Mouse (Mus musculus): ENCODE measurements around the gene Set.
A peak's percentile ranks its signal among the peaks of the same experiment; 100 is the strongest.

The Set gene

DNA sequence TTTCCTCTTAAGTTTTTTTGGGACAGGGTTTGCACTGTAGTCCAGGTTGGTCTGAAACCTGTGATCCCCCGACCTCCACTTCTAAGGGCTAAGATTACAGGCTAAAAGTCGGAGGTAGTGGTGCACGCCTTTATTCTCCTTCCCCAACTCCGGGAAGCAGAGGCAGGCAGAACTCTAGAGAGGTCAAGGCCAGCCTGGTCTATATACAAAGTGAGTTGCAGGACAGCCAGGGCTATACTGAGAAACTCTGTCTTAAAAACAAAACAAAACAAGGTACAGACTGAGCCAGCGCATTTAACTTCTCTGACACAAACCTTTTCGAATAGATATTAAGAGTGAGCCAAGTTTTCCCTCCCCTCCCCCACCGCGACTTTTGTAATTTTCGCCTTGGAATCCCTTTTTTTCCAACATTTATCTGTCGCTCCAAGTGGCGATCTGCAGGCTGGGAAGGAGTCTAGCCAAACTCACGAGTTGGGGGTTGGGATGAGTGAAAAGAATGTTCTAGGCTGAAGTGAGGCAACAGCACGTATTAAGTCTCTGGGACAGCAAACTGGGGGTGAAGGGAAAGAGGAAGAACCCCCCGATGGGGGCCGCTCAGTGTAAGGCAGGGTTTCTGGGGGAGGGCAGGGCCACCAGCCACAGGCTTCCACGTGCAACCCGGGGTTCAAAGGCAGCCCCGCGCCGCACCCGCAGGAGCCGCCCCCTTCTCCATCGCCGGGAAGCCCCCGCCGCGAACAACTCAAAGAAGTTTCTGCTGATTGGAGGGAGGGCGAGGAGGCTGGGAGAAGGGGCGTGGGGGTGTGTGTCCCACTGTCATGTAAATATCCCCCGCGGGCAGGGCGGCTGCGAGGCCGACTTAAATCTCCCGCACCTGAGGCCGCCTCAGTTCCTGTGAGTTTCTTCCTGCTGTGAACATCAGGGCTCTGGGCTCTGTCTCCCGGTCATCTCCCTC, 4.3 kb downstream of the Set start:
- DNase-seq (ENCODE audit: low spot score in 2 of 2): no peak

DNA sequence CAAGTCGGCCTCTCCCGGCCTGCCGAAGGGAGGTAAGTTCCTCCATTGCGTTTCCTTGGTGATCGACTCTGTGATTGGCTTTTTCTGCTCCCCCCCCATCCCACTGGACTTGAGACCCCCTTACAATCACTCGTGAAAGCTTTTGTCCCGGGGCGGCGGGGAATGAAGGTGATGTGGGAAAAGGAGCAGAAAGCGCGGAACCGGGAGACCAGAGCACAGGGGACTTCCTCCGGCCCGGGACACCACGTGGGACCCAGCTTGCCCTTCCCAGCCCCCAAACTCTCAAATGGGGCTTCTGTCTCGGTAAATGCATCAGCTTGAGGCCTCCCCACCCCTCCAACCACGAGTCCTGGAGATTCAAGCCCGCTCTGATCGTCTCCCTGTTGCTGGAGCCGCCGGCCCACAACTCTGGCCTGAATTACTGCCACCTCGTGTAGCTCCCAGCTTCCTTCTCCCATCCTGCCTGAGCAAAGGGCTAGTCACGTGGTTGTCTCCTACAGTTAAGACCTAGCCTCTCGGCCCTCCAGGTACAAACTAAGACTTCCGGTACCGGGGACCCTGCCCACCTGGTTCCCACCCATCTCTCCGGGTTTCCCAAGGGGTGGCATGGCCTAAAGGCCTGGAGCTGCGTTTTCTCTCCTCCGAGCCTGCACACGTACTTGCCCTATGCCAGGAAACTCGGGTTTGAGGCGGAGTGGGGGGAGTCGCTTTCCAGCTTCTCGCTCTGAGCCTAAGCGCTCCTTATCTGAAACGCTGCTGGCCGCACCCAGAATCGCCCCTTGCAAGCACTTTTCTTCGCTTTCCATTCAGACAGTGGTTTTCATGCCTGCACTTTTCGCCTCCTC, 5.3 kb downstream of the Set start:
- DNase-seq (ENCODE audit: low spot score in 2 of 2): peak in 1 of 2 experiments; percentile 46

DNA sequence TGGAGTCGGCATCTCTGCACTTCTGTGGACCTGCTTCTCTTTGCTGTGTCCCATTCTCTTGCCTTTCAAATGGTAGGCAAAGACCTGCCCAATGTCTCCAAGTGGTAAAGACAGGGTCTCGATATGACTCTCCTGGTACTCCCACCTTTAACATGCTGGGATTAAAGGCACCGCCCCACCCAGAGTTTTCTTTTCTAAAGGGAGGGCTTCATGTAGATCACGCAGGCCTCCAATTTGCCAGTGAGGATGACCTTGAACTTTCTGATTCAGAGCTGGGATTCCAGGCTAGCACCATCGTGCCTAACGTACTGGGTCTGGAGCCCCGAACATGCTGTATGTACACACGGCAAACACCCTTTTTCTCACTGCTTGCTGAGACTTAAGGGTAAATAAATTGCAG, 6.1 kb downstream of the Set start:
- no peak for DNase-seq (ENCODE audit: low spot score in 2 of 2)

DNA sequence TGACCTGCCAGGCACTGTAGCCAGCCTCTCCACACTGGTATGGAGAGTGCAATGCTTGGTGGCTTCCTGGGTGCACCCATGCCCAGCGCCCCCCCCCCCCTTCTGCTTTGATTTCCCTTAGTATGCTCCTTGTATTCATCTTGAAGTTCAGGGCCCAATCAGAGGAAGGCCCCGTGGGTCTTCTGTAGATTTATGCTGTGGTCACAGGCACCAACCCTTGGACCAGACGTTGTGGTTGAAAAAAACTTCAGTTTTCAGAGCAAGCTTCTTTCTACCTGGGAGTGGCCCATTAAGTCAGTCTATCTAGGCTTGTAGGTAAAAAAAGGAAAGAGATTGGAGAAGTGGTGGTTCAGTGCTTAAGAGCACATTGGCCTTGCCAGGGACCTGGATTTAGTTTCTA, 6.6 kb downstream of the Set start:
- no peak for DNase-seq (ENCODE audit: low spot score in 2 of 2)

DNA sequence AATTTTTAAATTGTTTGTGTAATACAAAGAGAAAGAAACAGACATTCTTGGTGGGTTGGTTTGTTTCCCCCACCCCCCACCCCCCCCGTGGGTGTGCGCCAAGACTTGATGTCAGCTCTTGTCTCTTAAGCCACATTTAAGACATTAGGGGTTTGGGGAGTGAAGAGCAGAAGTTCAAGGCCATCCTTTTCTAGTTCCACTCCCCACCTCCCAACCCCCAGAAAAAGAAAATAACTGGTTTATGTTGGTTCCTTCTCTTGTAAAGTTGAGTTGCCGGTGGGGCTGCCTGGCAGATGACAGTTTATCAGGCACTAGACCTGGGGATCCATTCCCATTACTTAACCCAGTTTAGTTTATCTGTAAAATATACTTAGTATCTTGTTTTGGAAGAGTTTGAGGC, 7.1 kb downstream of the Set start:
- no peak for DNase-seq (ENCODE audit: low spot score in 2 of 2)

DNA sequence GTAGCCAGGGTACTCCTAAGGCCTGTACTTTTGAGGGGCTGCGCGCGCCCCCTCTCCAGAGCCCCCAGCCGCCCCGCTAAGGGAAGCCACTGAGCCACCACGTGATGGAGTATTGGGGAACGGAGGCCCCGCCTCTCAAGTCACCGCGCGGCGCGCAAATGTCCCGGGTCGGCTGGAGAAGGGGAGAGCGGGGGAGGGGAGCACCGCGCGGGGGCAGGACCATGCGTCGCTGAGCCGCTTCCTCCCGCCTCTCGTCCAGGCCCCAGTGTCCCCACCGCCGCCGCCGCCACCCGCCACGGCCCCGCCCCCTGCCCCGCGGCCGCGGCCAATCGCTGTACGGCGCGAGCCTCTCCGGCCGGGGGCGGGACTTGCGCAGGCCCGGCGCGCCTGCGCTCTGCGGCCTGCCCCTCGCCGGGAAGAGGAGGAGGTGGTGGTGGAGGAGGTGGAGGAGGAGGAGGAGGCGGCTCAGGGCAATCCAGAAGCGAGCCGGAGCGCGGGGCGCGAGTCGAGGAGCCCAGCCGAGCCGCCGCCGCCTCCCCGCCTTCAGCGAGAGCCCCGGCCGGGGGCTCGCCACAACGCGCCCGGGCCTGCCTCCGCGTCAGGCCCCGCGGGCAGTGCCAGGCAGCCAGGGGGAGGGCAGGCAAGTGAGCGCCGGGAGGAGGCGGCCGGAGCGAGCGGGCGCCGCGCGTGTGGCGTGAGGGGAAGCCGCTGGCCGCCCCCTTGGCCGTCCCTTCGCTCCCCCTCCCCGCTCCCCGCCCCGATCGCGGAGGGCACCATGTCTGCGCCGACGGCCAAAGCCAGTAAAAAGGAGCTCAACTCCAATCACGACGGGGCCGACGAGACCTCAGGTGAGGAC, 9.1 kb downstream of the Set start:
- peak; percentile 82 to 87 for DNase-seq (ENCODE audit: low spot score in 2 of 2)

DNA sequence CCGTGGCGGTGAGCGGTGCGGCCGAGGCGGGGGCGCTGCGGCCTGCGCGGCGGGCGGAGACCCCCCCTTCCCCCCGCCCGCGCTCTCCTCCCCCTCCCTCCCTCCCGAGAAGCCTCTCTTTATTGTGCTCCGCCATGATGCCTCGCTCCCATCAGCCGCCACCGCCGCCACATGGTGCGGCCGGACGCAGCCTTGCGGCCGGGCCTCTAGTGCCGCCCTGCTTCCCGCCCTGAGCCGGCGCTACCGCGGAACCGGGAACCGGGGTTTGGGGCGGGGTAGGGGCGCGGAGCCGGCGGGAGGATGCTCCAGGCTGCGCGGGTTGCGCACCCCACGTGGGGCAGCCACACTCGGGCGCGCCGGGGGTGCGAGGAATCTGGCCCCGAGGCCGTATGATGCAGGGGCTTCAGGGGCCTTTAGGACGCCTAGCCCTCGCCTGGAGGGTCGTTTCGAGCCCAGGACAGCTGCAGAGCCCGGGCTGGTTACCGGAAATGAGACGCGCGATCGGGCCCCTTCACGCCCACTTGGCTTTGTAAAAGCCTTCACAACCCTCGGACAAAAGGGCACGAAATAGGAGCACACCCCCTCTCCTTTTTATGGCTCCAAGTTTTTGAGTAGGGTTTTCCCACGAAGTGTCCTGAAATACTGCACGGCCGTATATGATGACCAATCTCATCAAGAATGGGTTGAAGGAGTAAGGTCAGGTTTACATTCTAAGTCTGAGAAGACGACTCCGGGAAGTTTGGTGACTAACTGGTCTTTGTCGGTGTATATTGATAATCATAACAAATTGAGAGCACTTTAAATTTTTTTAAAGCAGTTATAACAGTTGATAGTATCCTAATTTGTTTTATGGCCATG, 10.1 kb downstream of the Set start:
- peak in 1 of 2 experiments; percentile 30 for DNase-seq (ENCODE audit: low spot score in 2 of 2)

DNA sequence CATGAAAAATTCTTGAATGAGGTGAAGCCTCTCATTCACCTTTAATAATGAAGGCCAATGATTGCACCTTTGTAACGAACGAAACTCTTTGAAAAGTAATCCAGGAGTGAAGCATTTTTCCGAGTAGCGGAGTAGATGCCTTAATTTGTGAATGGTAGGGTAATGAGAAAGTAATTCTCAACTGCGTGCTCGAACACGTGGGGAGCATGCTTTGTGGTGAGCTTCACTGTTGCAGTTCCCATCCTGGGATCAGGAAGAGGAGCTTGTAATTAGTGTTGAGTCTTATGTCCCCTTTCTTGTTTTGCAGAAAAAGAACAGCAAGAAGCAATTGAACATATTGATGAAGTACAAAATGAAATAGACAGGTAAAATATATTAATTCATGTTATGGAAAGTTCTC, 10.8 kb downstream of the Set start:
- DNase-seq (ENCODE audit: low spot score in 2 of 2): no peak

DNA sequence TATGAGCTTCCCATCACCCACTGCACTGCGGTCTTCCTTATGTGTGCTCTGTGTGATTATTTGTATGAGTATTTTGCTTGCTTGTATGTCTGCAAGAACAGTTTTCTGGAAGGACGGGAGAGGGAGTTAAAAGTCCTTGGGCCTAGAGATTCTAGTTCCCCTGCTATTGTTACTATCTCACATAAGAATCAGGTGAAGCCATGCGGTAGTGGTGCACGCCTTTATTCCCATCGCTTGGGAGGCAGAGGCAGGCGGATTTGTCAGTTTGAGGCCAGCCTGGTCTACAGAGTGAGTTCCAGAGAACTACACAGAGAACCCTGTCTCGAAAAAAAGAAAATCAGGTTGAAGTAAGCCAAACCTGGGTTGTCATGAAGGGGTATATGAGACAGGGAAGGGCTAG, 15.7 kb downstream of the Set start:
- no peak for DNase-seq (ENCODE audit: low spot score in 2 of 2)

DNA sequence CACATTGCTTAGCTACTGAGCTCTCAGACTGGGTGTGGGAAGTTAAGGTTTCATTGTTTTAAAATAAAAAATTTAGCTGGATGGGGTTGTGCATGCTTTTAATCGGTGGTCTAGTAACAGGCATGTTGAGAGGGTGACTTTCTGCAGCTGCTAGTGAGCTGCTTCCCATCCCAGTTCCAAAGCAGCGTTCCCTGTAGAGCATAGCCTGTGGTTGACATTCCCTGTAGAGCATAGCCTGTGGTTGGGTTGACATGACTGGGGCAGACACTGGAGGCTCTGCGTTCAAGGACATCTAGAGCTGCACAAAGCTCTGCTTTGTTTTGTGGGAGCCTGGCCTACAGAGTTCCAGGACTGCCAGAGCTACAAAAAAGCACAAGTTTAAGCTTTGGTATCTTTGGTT, 16.1 kb downstream of the Set start:
- DNase-seq (ENCODE audit: low spot score in 2 of 2): no peak

DNA sequence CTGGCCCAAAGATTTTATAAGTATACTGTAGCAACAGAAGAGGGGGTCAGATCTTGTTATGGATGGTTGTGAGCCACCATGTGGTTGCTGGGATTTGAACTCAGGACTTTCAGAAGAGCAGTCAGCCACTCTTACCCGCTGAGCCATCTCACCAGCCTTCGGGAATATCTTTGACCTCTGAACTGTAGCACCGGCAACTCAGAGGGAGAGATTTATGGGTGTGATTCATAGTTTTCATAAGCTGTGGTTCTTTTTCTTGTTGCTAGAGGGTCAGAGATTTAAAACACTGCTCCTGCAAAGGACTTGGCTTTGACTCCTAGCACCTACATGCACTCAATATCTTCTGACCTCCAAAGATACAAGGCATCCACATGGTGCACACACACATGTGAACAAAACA, 18.4 kb downstream of the Set start:
- DNase-seq (ENCODE audit: low spot score in 2 of 2): no peak

DNA sequence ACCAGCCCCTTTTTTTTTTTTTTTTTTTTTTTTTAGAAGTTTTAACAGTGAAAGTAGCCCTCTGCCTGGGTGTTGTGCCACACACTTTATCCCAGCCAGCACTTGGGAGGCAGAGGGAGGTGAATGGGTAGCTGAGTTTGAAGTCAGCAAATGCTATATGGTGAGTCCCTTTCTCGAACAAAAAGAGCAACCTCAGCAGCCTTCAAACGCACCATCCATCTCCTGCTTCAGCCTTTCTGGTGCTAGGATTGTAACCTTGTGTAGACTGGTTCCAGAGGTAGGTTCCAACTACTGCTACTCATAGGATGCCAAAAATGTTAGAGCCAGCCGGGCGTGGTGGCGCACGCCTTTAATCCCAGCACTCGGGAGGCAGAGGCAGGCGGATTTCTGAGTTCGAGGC, 19.3 kb downstream of the Set start:
- DNase-seq (ENCODE audit: low spot score in 2 of 2): no peak

DNA sequence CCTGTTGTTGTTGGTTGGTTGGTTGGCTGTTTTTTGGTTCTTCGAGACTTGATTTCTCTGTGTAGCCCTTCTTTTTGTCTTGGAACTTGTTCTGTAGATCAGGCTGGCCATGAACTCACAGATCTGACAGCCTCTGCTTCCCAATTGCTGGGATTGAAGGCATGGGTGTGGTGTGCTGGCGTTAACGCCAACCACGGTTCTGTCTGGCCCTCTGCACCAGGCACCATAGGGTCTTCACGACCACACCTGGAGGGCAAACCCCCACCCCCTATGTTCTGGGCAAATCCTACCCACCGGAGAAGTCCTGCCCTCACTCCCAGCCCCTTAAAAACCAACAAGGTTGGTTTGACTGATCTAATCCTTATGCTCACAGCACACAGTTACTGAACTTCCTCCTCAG, 19.8 kb downstream of the Set start:
- no peak for DNase-seq (ENCODE audit: low spot score in 2 of 2)

DNA sequence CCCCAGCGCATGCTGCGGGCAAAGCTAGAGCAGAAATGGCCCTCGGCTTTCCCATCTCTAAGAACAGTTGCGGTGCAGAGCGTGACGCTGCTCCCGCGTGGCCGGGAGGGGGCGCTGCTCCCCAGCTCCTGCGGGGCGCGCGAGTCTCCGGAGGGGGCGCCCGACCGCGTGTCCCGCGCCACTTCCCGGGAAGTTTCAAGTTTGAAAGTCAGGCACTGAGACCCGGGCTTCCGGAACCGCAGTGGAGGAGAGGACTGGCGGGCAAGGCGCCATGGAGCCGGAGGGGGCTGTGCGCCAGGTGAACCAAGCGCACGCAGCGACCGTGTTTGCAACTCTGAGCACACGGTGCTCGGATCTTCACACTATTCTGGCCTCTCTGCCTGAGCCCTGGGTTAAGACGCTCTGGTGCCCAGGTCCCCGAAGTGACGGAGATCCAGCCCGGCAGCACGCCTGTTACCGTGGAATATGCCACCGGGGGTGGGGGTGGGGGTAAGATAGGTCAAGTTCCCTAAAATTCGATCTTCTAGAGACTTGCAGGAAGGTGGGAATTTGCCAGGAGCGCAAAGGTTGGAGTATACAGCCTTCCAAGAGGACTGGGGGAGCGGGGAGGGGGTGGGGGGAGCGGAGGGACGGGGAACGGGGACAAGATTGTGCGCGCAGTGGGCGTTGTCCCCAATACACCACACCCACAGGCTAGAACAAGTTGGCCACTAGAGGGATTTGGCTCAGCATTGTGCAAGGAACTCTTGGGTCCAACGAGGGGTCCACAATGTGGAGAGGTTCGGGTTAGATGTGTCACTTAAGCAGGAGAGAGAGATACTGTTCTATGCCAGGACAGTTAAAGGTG, 20.5 kb downstream of the Set start, which contains the start of gene Pkn3:
Gene Pkn3 (plus strand): TSS at position 183 of the 847 bp plus-strand sequence.
- DNase-seq (ENCODE audit: low spot score in 2 of 2): peak in 1 of 2 experiments; percentile 73

DNA sequence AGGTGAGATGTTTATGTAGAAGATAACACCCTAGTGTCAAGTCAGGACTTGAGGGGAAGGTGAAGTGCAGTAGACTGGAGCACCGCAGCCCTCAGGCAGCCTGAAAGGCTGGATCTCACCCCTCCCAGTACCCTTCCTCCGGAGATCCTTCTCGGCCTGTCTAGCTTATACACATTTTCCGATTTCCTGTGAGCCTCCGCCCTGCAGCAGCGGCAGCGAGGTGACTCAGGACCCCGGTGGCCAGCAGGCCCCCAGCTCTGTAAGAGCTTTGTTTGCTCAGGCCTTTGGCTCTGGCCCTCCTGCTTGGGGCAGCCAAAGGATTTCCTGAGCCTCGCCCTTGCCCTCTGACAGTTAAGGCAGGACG, 21.2 kb downstream of the Set start:
- DNase-seq (ENCODE audit: low spot score in 2 of 2): no peak

DNA sequence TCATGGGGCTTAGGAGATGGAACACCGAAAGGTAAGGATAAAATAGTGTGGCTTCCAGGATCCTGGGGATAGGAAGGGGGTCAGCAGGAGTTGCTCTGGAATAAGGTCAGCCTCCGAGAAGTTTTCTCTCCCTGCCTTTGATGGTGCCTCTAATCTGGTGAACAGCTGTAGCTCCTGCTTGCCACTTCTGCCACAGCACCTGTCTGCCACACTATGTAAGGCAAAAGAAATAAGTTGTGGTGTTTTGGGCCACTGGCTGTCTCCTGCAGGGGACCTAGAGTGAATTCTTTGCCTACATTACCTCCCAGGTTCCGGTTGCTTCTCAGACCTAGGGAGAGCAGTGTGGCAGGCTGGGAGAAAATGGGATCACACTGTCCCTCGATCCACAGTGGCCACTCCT, 21.6 kb downstream of the Set start:
- DNase-seq (ENCODE audit: low spot score in 2 of 2): no peak

DNA sequence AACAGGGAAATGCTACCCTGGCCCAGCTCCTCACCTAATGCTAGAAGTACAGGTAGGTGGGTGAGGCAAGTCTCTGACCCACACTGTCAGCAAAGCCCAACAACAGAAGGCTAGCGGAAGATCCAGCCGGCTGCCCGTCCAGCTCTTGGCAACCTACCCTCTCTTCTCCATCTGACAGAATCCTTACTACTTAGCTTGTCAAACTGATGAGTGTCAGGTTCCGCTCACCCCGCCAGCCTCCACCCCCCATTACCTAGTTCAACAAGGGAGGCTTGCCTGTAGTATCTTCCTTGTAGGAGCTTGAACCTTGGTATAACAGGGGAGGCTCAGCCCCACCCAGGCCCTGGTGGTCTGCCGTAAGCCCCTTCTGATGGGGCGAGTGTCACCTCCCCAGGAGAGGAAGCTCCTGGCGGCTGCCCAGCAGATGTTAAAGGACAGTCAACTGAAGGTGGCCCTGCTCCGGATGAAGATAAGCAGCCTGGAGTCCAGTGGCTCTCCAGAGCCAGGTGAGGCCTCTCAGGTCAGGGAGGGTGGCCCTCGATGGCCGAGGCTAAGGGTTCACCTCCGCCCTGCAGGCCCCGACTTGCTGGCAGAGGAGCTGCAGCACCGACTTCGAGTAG, 23.1 kb downstream of the Set start:
- no peak for DNase-seq (ENCODE audit: low spot score in 2 of 2)

DNA sequence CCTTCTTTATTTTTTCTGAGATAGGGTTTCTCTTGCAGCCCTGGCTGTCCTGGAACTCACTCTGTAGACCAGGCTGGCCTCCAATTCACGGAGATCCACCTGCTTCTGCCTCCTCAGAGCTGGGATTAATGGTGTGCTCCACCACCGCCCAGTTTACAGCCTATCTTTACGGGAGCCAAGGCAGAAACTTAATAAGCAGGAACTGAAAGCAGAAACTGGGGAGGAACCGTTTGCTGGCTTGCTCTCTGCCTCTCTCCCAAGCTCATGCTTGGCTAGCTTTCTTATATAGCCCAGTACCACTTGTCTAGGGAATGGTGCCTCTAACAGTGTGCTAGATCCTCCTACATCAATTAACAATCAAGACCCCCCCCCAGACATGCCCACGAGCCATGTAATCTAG, 26.9 kb downstream of the Set start:
- no peak for DNase-seq (ENCODE audit: low spot score in 2 of 2)

DNA sequence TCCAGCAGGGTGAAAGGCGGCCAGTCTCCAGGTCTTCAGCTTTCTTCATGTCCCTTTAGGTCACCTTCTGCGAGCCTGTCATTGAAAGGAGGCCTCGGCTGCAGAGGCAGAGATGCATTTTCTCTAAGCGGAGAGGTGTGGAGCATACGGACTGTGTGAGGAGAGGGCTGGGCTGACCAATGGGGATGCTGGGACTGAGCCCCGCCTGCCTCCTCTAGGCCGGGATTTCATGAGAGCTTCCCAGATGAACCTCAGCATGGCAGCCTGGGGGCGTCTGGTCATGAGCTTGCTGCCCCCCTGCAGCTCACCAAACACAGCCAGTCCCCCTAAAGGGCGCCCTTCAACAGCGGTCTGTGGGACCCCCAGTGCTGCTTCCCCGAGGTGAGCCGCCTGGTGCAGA, 27.5 kb downstream of the Set start:
- DNase-seq (ENCODE audit: low spot score in 2 of 2): no peak

DNA sequence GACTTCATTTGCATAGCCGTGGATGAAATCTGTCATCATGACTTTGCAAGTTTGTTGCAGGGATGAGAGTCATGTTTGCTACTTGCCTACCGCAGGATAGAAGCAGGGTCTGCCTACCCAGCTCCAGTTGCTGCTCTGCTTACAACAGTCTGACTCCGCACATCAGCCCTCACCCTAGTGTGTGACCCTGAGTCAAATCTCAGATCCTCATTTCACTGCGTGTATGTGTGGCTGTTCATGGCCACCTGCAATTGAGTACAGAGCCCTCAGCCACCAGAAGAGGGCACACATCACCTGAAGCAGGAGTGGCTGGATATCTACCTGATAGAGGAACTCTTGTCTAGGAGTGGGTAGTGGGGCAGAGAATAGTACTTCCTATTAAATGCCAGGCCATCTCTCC, 30.1 kb downstream of the Set start:
- no peak for DNase-seq (ENCODE audit: low spot score in 2 of 2)
